Mouse (Mus musculus): ENCODE data around the gene Serpinf1. TPM values are rescaled to one million over a fixed set of nuclear protein-coding genes. Genes with fewer than 3 reads are reported as not detected.

Gene Serpinf1
- polyA plus RNA-seq, 1 experiment from 2014 or later, result 296 TPM

- H3K9me3 ChIP-seq, result no peaks in the 10 kb centered on the region
- no peak for ATAC-seq (ENCODE audit: insufficient number of reproducible peaks, low FRiP score, low TSS enrichment, low read depth)
- no peaks in the 10 kb centered on the region for H3K27me3 ChIP-seq
- H3K4me1 ChIP-seq, result no peaks in the 10 kb centered on the region
- no peak overlapping the region for H3K4me3 ChIP-seq
- H3K9ac ChIP-seq, result no peak overlapping the region
- peaks cover 16% of the 10 kb centered on the region for H3K36me3 ChIP-seq
- no peak overlapping the region for H3K4me2 ChIP-seq
- 85% methylated on average over 3 of the region's 3 CpGs for WGBS
- H3K27ac ChIP-seq, result no peak overlapping the region
Measured at GRCm38 (mm10) chr11:75438804-75439203, 16.3 kb upstream of the Serpinf1 start.

- 80% methylated on average over 13 of the region's 13 CpGs for WGBS
- Histone ChIP-seq H3K4me1 (no peaks in the 10 kb centered on the region), H3K9ac (no peak overlapping the region), H3K9me3 (no peaks in the 10 kb centered on the region), H3K4me2 (no peak overlapping the region), H3K27me3 (no peaks in the 10 kb centered on the region), H3K27ac (no peak overlapping the region), H3K36me3 (peaks cover 10% of the 10 kb centered on the region), H3K4me3 (no peak overlapping the region)
- no peak for ATAC-seq (ENCODE audit: insufficient number of reproducible peaks, low FRiP score, low TSS enrichment, low read depth)
Measured at GRCm38 (mm10) chr11:75438194-75438593, 15.7 kb upstream of the Serpinf1 start.

- Histone ChIP-seq H3K4me3 (no peak overlapping the region), H3K4me1 (peaks cover 4% of the 10 kb centered on the region; the same call in 1 of the 2 replicates), H3K9me3 (no peaks in the 10 kb centered on the region), H3K27me3 (no peaks in the 10 kb centered on the region), H3K27ac (no peak overlapping the region), H3K9ac (no peak overlapping the region), H3K4me2 (no peak overlapping the region), H3K36me3 (no peaks in the 10 kb centered on the region)
- whole genome bisulfite sequencing, result 85% methylated on average over 5 of the region's 5 CpGs
- no peak for ATAC-seq (ENCODE audit: insufficient number of reproducible peaks, low FRiP score, low TSS enrichment, low read depth)
Measured at GRCm38 (mm10) chr11:75434138-75434537, 11.6 kb upstream of the Serpinf1 start.

- Histone ChIP-seq H3K27me3 (no peaks in the 10 kb centered on the region), H3K27ac (no peak overlapping the region), H3K36me3 (no peaks in the 10 kb centered on the region), H3K4me1 (peaks cover 4% of the 10 kb centered on the region; the same call in 1 of the 2 replicates), H3K9me3 (no peaks in the 10 kb centered on the region), H3K9ac (no peak overlapping the region), H3K4me2 (no peak overlapping the region), H3K4me3 (no peak overlapping the region)
- WGBS, result 57% methylated on average over 11 of the region's 11 CpGs
- ATAC-seq (ENCODE audit: insufficient number of reproducible peaks, low FRiP score, low TSS enrichment, low read depth), result peak; percentile 62
Measured at GRCm38 (mm10) chr11:75431307-75431706, 8.8 kb upstream of the Serpinf1 start.

GRCm38 (mm10) chr11:75429019-75429705, 6.7 kb upstream of the Serpinf1 start:
- H3K9ac ChIP-seq, result no peak overlapping the region
- ATAC-seq (ENCODE audit: insufficient number of reproducible peaks, low FRiP score, low TSS enrichment, low read depth), result no peak
- no peak overlapping the region for H3K27ac ChIP-seq
- H3K27me3 ChIP-seq, result no peaks in the 10 kb centered on the region
- no peak overlapping the region for H3K4me2 ChIP-seq
- no peaks in the 10 kb centered on the region for H3K36me3 ChIP-seq
- no peak overlapping the region for H3K4me3 ChIP-seq
- peaks cover 4% of the 10 kb centered on the region; the same call in 1 of the 2 replicates for H3K4me1 ChIP-seq
- H3K9me3 ChIP-seq, result no peaks in the 10 kb centered on the region
- WGBS, result 82% methylated on average over 9 of the region's 9 CpGs

GRCm38 (mm10) chr11:75424459-75424858, 2.0 kb upstream of the Serpinf1 start:
- no peak for ATAC-seq (ENCODE audit: insufficient number of reproducible peaks, low FRiP score, low TSS enrichment, low read depth)
- H3K27ac ChIP-seq, result no peak overlapping the region
- WGBS, result 85% methylated on average over 3 of the region's 3 CpGs

GRCm38 (mm10) chr11:75424033-75424432, 1.5 kb upstream of the Serpinf1 start:
- WGBS, result 88% methylated on average over 9 of the region's 9 CpGs
- Histone ChIP-seq H3K4me3 (no peak overlapping the region), H3K4me1 (peaks cover 23% of the 10 kb centered on the region), H3K4me2 (no peak overlapping the region), H3K9ac (no peak overlapping the region), H3K9me3 (no peaks in the 10 kb centered on the region), H3K36me3 (no peaks in the 10 kb centered on the region), H3K27ac (no peak overlapping the region), H3K27me3 (no peaks in the 10 kb centered on the region)
- no peak for ATAC-seq (ENCODE audit: insufficient number of reproducible peaks, low FRiP score, low TSS enrichment, low read depth)

More at GRCm38 (mm10) chr11:75424459-75424858, 2.0 kb upstream of the Serpinf1 start:
- Histone ChIP-seq H3K4me2 (no peak overlapping the region), H3K4me1 (peaks cover 23% of the 10 kb centered on the region), H3K27me3 (no peaks in the 10 kb centered on the region), H3K9ac (no peak overlapping the region), H3K36me3 (no peaks in the 10 kb centered on the region), H3K9me3 (no peaks in the 10 kb centered on the region), H3K4me3 (no peak overlapping the region)

- Histone ChIP-seq H3K4me1 (peaks cover 23% of the 10 kb centered on the region), H3K36me3 (no peaks in the 10 kb centered on the region), H3K9ac (no peak overlapping the region), H3K27me3 (no peaks in the 10 kb centered on the region), H3K4me2 (no peak overlapping the region), H3K27ac (no peak overlapping the region), H3K9me3 (no peaks in the 10 kb centered on the region), H3K4me3 (no peak overlapping the region)
- 85% methylated on average over 3 of the region's 3 CpGs for WGBS
- ATAC-seq (ENCODE audit: insufficient number of reproducible peaks, low FRiP score, low TSS enrichment, low read depth), result no peak
Measured at GRCm38 (mm10) chr11:75423091-75423490, 590 bp upstream of the Serpinf1 start.

GRCm38 (mm10) chr11:75421375-75422012, 1.0 kb downstream of the Serpinf1 start:
- ATAC-seq (ENCODE audit: insufficient number of reproducible peaks, low FRiP score, low TSS enrichment, low read depth), result 0 out of 2 replicates have a peak, but pooled peaks have one; percentile 42
- no peaks in the 10 kb centered on the region for H3K9me3 ChIP-seq
- peaks cover 23% of the 10 kb centered on the region for H3K4me1 ChIP-seq
- H3K27me3 ChIP-seq, result no peaks in the 10 kb centered on the region
- no peaks in the 10 kb centered on the region for H3K36me3 ChIP-seq
- peak overlapping the region; percentile 48 for H3K4me3 ChIP-seq
- peak overlapping the region; percentile 47; the same call in 1 of the 2 replicates for H3K9ac ChIP-seq
- H3K4me2 ChIP-seq, result peak overlapping the region; percentile 52
- WGBS, result 30% methylated on average over 6 of the region's 6 CpGs
- H3K27ac ChIP-seq, result peak overlapping the region; percentile 67

- H3K4me1 ChIP-seq, result peaks cover 23% of the 10 kb centered on the region
- H3K4me2 ChIP-seq, result peak overlapping the region; percentile 52
- no peaks in the 10 kb centered on the region for H3K27me3 ChIP-seq
- H3K9me3 ChIP-seq, result no peaks in the 10 kb centered on the region
- H3K36me3 ChIP-seq, result peaks cover 5% of the 10 kb centered on the region
- H3K27ac ChIP-seq, result peak overlapping the region; percentile 67; the same call in 1 of the 2 replicates
- ATAC-seq (ENCODE audit: insufficient number of reproducible peaks, low FRiP score, low TSS enrichment, low read depth), result no peak
- 46% methylated on average over 5 of the region's 5 CpGs for WGBS
- H3K4me3 ChIP-seq, result peak overlapping the region; percentile 48
- no peak overlapping the region for H3K9ac ChIP-seq
Measured at GRCm38 (mm10) chr11:75420810-75421374, 1.6 kb downstream of the Serpinf1 start.

- WGBS, result 82% methylated on average over 7 of the region's 7 CpGs
- no peak overlapping the region for H3K4me3 ChIP-seq
- H3K9ac ChIP-seq, result no peak overlapping the region
- H3K4me1 ChIP-seq, result peaks cover 26% of the 10 kb centered on the region
- H3K36me3 ChIP-seq, result peaks cover 10% of the 10 kb centered on the region
- ATAC-seq (ENCODE audit: insufficient number of reproducible peaks, low FRiP score, low TSS enrichment, low read depth), result no peak
- no peaks in the 10 kb centered on the region for H3K9me3 ChIP-seq
- H3K27ac ChIP-seq, result no peak overlapping the region
- no peak overlapping the region for H3K4me2 ChIP-seq
- no peaks in the 10 kb centered on the region for H3K27me3 ChIP-seq
Measured at GRCm38 (mm10) chr11:75420037-75420436, 2.5 kb downstream of the Serpinf1 start.

- no peak for ATAC-seq (ENCODE audit: insufficient number of reproducible peaks, low FRiP score, low TSS enrichment, low read depth)
- Histone ChIP-seq H3K36me3 (peaks cover 34% of the 10 kb centered on the region), H3K4me1 (peaks cover 11% of the 10 kb centered on the region), H3K27ac (no peak overlapping the region), H3K4me2 (no peak overlapping the region), H3K27me3 (no peaks in the 10 kb centered on the region), H3K9me3 (no peaks in the 10 kb centered on the region), H3K4me3 (no peak overlapping the region), H3K9ac (no peak overlapping the region)
- 88% methylated on average over 13 of the region's 13 CpGs for WGBS
Measured at GRCm38 (mm10) chr11:75415994-75416393, 6.5 kb downstream of the Serpinf1 start.

Data from limb, embryonic 15.5 days (tissue).